Mouse (Mus musculus): ENCODE measurements at regions not wholly inside any gene's neighbourhood (a gene's known extent, or its start where the extent isn't known, plus 50 kb on each side); places are given as distances from the start of the nearest gene placed in this dataset.

DNA sequence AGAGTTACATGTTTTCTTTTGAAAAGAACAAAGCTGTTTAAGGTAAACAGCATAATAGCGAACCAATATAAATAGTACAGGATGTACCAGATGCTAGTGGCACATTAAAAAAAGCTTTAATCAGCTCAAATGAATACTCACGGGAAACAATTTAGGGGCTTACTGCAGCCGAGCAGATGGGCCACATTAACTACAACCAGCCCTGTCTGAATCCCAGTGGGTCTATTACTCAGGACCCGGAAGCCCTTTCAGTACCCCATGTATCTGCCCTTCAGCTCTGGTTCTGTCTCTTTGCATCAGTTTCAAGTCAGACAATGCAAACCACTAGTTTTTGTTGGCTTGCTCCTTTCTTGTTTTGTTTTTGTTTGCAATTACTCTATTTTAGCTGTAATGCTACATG, 210.9 kb upstream of the Crbn start:
- 24% methylated on average over 4 of the region's 4 CpGs for WGBS
- Histone ChIP-seq H3K4me2 (replicated peaks; ENCODE audit: low read depth, low read length, severe bottlenecking) (no peak overlapping the region), H3K36me3 (ENCODE audit: control insufficient read depth, insufficient read depth, low read length) (no peaks in the 10 kb centered on the region), H3K9ac (ENCODE audit: low read depth, low read length, severe bottlenecking) (no peak overlapping the region), H3K27me3 (ENCODE audit: control insufficient read depth, insufficient read depth, low read length) (no peaks in the 10 kb centered on the region), H3K4me3 (replicated peaks; ENCODE audit: low read length) (no peak overlapping the region), H3K27ac (replicated peaks; ENCODE audit: low read depth, low read length) (no peak overlapping the region), H3K9me3 (ENCODE audit: control insufficient read depth, low read length) (no peaks in the 10 kb centered on the region), H3K4me1 (ENCODE audit: control insufficient read depth, insufficient read depth, low read length) (no peaks in the 10 kb centered on the region)
- ATAC-seq (ENCODE audit: low FRiP score, low read depth) (no peak), DNase-seq (ENCODE audit: low spot score) (no peak)
- TF ChIP-seq POLR2A (IDR thresholded peaks at IDR 0.05; ENCODE audit: borderline replicate concordance, extremely low read depth, insufficient read depth, insufficient read length) = no peak

DNA sequence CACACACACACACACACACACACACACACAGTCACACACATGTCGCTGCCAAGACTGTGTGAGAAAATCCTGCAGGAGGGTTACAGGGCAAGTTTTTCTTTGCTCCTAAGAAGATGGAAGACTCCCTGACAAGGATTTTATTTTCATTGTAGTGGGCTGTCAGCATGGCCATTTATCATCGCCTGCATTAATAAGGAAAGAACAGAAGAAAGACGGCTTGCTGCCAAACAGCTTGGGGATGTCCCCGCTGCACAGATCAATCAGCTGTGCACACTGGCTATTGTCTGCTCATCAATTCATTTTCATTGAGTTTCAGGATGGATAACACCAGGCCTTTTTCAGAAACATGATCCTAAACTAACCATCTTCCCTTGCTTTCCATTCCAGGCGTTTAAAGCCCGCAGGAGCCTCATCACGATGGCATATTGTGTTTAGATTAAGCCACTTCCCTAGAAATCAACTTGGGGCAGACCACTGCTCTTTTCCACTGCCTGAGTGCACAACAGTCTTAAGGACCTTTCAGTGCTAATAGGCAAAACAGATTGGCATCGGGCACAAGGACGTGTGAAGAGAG, 213.1 kb upstream of the Crbn start:
- no peak overlapping the region for H3K27ac ChIP-seq (replicated peaks; ENCODE audit: low read depth, low read length)
- no peak for TF ChIP-seq POLR2A (IDR thresholded peaks at IDR 0.05; ENCODE audit: borderline replicate concordance, extremely low read depth, insufficient read depth, insufficient read length)
- H3K27me3 ChIP-seq (ENCODE audit: control insufficient read depth, insufficient read depth, low read length) = no peaks in the 10 kb centered on the region
- H3K9me3 ChIP-seq (ENCODE audit: control insufficient read depth, low read length) = no peaks in the 10 kb centered on the region
- WGBS = 43% methylated on average over 9 of the region's 9 CpGs
- H3K9ac ChIP-seq (ENCODE audit: low read depth, low read length, severe bottlenecking) = no peak overlapping the region
- H3K4me2 ChIP-seq (replicated peaks; ENCODE audit: low read depth, low read length, severe bottlenecking) = no peak overlapping the region
- ATAC-seq (ENCODE audit: low FRiP score, low read depth) = no peak
- H3K4me3 ChIP-seq (replicated peaks; ENCODE audit: low read length) = no peak overlapping the region
- H3K4me1 ChIP-seq (ENCODE audit: control insufficient read depth, insufficient read depth, low read length) = no peaks in the 10 kb centered on the region
- H3K36me3 ChIP-seq (ENCODE audit: control insufficient read depth, insufficient read depth, low read length) = no peaks in the 10 kb centered on the region
- peak; percentile 28 for DNase-seq (ENCODE audit: low spot score)

DNA sequence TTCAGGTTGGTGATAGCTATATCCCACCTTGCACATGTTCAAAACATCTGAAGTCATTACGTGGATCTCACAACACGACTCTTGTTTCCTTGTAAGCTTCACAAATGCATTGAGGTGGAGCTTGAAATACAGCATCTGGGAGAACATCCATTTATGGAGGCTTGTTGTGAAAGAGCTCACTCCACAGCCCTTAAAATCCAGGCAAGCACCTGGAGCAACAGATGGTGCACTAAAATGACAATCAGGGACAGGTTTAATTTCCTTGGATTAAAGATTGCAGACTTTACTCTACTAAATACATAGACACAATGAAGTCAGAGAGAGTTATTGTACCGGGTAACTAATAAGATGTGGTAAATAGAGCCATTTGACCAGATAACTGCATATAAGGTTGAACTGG, 219.2 kb upstream of the Crbn start:
- Histone ChIP-seq H3K36me3 (ENCODE audit: control insufficient read depth, insufficient read depth, low read length) (no peaks in the 10 kb centered on the region), H3K4me2 (replicated peaks; ENCODE audit: low read depth, low read length, severe bottlenecking) (no peak overlapping the region), H3K4me3 (replicated peaks; ENCODE audit: low read length) (no peak overlapping the region), H3K27me3 (ENCODE audit: control insufficient read depth, insufficient read depth, low read length) (no peaks in the 10 kb centered on the region), H3K4me1 (ENCODE audit: control insufficient read depth, insufficient read depth, low read length) (no peaks in the 10 kb centered on the region), H3K27ac (replicated peaks; ENCODE audit: low read depth, low read length) (no peak overlapping the region), H3K9me3 (ENCODE audit: control insufficient read depth, low read length) (no peaks in the 10 kb centered on the region), H3K9ac (ENCODE audit: low read depth, low read length, severe bottlenecking) (no peak overlapping the region)
- no peak for DNase-seq (ENCODE audit: low spot score)
- 72% methylated on average over 3 of the region's 3 CpGs for WGBS
- TF ChIP-seq POLR2A (IDR thresholded peaks at IDR 0.05; ENCODE audit: borderline replicate concordance, extremely low read depth, insufficient read depth, insufficient read length) = no peak
- no peak for ATAC-seq (ENCODE audit: low FRiP score, low read depth)

DNA sequence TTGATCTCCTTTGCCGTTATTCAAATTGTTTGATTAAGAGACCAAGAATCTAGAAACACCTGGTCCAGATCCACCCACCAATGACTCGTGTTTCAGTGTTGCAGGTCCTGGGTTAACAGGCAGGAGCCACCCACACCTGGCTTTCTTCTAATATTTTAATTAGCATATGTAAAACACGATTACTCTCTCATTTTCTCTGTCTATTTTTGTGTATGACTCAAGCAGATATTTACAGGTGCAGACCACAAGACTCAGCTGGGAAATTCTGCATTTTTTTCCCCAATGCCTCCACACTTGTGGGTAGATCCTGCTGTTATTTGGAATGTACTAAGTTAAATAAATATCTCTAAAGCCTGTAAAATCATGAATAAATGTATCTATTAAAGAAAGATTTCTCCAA, 245.3 kb upstream of the Crbn start:
- H3K9ac ChIP-seq (ENCODE audit: low read depth, low read length, severe bottlenecking) = no peak overlapping the region
- H3K9me3 ChIP-seq (ENCODE audit: control insufficient read depth, low read length) = no peaks in the 10 kb centered on the region
- no peak for ATAC-seq (ENCODE audit: low FRiP score, low read depth)
- no peaks in the 10 kb centered on the region for H3K4me1 ChIP-seq (ENCODE audit: control insufficient read depth, insufficient read depth, low read length)
- H3K4me3 ChIP-seq (replicated peaks; ENCODE audit: low read length) = no peak overlapping the region
- H3K27me3 ChIP-seq (ENCODE audit: control insufficient read depth, insufficient read depth, low read length) = no peaks in the 10 kb centered on the region
- H3K36me3 ChIP-seq (ENCODE audit: control insufficient read depth, insufficient read depth, low read length) = no peaks in the 10 kb centered on the region
- 71% methylated on average over 3 of the region's 3 CpGs for WGBS
- H3K27ac ChIP-seq (replicated peaks; ENCODE audit: low read depth, low read length) = no peak overlapping the region
- no peak overlapping the region for H3K4me2 ChIP-seq (replicated peaks; ENCODE audit: low read depth, low read length, severe bottlenecking)
- no peak for DNase-seq (ENCODE audit: low spot score)
- TF ChIP-seq POLR2A (IDR thresholded peaks at IDR 0.05; ENCODE audit: borderline replicate concordance, extremely low read depth, insufficient read depth, insufficient read length) = no peak

DNA sequence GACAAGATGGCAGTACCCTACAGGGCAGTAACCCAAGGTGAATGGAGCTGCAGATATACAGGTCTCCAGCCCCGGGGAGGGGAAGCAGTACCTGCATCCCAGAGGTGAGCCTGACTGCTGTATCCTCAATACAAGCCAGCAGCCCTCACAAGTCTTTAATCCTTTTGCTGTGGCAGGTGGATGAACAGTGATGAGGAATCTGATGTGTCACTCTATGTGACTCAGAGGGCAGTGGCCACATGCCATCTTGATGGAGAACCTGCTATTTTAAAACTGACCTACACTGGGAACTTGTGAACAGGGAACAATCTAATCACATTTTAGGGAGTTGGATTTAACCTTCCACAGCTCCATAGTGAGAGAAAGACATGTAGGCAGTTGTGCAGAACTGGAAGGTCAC, 251.7 kb upstream of the Crbn start:
- H3K27ac ChIP-seq (replicated peaks; ENCODE audit: low read depth, low read length) = no peak overlapping the region
- no peak overlapping the region for H3K4me2 ChIP-seq (replicated peaks; ENCODE audit: low read depth, low read length, severe bottlenecking)
- H3K27me3 ChIP-seq (ENCODE audit: control insufficient read depth, insufficient read depth, low read length) = no peaks in the 10 kb centered on the region
- H3K36me3 ChIP-seq (ENCODE audit: control insufficient read depth, insufficient read depth, low read length) = no peaks in the 10 kb centered on the region
- 79% methylated on average over 1 of the region's 1 CpGs for WGBS
- DNase-seq (ENCODE audit: low spot score) (no peak), ATAC-seq (ENCODE audit: low FRiP score, low read depth) (no peak)
- H3K4me3 ChIP-seq (replicated peaks; ENCODE audit: low read length) = no peak overlapping the region
- no peaks in the 10 kb centered on the region for H3K4me1 ChIP-seq (ENCODE audit: control insufficient read depth, insufficient read depth, low read length)
- H3K9me3 ChIP-seq (ENCODE audit: control insufficient read depth, low read length) = no peaks in the 10 kb centered on the region
- TF ChIP-seq POLR2A (IDR thresholded peaks at IDR 0.05; ENCODE audit: borderline replicate concordance, extremely low read depth, insufficient read depth, insufficient read length) = no peak
- H3K9ac ChIP-seq (ENCODE audit: low read depth, low read length, severe bottlenecking) = no peak overlapping the region

DNA sequence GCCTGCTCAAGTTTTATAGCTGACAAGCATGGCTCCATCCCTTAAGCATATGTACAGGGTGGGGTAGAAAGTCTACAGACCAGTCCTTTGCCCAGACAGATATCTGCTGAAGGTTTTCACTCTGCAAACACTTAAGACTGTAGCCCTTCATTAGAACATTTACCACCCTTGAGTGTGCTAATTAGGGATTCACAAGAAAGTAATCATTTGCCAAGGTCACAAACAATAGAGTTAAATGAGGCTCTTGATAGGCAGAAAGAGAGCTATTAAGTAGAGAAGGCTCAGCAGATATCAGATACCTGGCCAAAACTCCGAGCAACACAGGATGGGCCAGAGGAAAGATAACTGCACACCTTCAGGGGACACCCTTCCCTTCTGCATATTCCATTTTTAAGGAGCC, 252.3 kb upstream of the Crbn start:
- Histone ChIP-seq H3K4me2 (replicated peaks; ENCODE audit: low read depth, low read length, severe bottlenecking) (no peak overlapping the region), H3K36me3 (ENCODE audit: control insufficient read depth, insufficient read depth, low read length) (no peaks in the 10 kb centered on the region), H3K4me1 (ENCODE audit: control insufficient read depth, insufficient read depth, low read length) (no peaks in the 10 kb centered on the region), H3K4me3 (replicated peaks; ENCODE audit: low read length) (no peak overlapping the region), H3K27me3 (ENCODE audit: control insufficient read depth, insufficient read depth, low read length) (no peaks in the 10 kb centered on the region), H3K27ac (replicated peaks; ENCODE audit: low read depth, low read length) (no peak overlapping the region), H3K9me3 (ENCODE audit: control insufficient read depth, low read length) (no peaks in the 10 kb centered on the region), H3K9ac (ENCODE audit: low read depth, low read length, severe bottlenecking) (no peak overlapping the region)
- 62% methylated on average over 1 of the region's 1 CpGs for WGBS
- ATAC-seq (ENCODE audit: low FRiP score, low read depth) = no peak
- TF ChIP-seq POLR2A (IDR thresholded peaks at IDR 0.05; ENCODE audit: borderline replicate concordance, extremely low read depth, insufficient read depth, insufficient read length) = no peak
- no peak for DNase-seq (ENCODE audit: low spot score)
